Mouse (Mus musculus) embryonic fibroblast, embryonic 13.5 days (primary cell): ENCODE data around the gene Atr.

Experiments
- CTCF ChIP-seq: IDR thresholded peaks from 2 replicates; pipeline ENCODE4 v1.5.1; 2011; ENCODE audit warnings: mild to moderate bottlenecking, control low read depth, low read length, moderate library complexity, borderline replicate concordance; ENCODE audit not compliant: insufficient read depth
- POLR2A ChIP-seq: IDR thresholded peaks from 2 replicates; pipeline ENCODE4 v1.6.1; 2011; ENCODE audit warnings: low read depth, mild to moderate bottlenecking, control low read depth, low read length, moderate library complexity

GRCm38 (mm10) chr9:95958041-95958730, 100.8 kb downstream of the Atr start:
- TF ChIP-seq CTCF (no peak), POLR2A (no peak)
